Mouse (Mus musculus): Measurements from ENCODE around the gene Dach2. TPM values are rescaled to one million over a fixed set of nuclear protein-coding genes. Genes with fewer than 3 reads are reported as not detected.

The Dach2 gene
- total RNA-seq, 2 experiments from 2014 or later, result 2.6 to 2.7 TPM

Other genes with a start within 250 kb of the Dach2 start
- gene Chm, start 112.0 kb upstream of the Dach2 start, total RNA-seq (2021), result 10 to 100 TPM; 35.3 to 39.4 TPM